Mouse (Mus musculus): ENCODE data around the gene Tgfbr2.

DNA sequence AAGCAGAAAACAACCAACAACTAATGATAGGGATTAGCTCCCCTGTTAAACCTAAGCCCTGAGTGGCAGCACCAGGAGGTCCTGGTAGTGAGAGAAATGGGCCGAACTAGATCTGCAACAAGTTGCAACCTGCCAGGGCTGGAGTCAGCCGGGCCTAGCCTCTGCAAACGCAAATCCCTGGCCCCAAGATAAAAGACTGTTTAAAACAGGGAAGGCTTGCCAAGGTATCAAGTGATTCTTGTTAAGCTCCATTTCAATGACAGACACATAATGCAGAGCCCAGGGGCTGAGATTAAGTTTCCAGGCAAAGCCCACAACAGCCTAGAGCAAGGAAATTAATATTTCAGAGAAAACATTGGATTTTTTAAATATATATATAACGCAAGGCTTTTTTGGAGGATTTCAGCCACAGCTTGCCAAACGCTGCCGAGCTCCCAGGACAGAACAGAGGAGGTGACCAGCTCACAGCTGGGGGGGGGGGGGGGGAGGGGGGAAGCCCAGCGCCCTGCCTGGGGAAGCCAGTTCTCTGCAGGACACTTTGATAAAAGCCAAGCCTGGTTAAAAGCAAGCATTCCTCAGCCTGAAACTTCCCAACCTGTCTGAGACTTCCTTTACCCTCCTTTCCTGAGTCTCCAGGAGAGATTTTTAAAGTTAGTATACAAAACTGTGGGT, 24.3 kb downstream of the Tgfbr2 start:
- TF ChIP-seq CTCF (IDR thresholded peaks at IDR 0.05; ENCODE audit: borderline replicate concordance, insufficient read depth, low read depth, low read length) = no peak
- no peak for TF ChIP-seq POLR2A (IDR thresholded peaks at IDR 0.05; ENCODE audit: borderline replicate concordance, insufficient read depth, low read length)

Measured in cerebellum, adult 2 months (tissue).